Mouse (Mus musculus): ENCODE data around the gene Cntfr.

DNA sequence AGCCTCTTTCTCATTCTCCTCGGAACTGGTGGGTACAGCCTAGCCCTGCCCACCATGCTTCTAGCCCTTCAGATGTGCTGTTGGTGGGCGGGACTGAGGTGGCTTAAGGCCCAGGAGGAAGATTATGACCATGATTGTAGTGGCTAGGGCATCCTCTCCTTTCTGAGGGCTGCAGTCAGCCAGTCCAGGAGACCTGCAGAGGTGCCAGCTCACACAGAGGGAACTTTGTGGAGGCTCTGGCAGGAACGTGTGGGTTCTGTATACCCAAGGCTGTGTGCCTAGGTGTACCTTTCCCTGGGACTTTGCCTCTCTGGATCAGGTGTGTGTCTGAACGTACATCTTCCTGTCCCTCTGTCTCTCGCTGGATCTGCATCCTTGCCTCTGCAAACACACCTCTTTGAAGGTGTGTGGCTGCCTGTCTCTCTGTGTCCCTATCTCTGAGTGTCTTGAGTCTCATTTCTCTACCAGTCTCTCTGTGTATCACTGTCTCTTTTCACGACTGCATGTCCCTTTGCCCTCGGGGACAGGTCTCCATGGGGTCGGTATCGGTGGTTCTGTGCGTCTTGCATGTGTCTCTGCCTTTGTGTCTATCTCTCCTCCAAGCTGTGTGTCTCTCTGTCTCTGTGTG lies 57.6 kb downstream of the Cntfr start:
- TF ChIP-seq CTCF (IDR thresholded peaks at IDR 0.05) (no peak), EP300 (IDR thresholded peaks at IDR 0.05) (no peak)
